Mouse (Mus musculus) thymus, adult 2 months (tissue): ENCODE measurements at regions not wholly inside any gene's neighbourhood (a gene's known extent, or its start where the extent isn't known, plus 50 kb on each side); places are given as distances from the start of the nearest gene placed in this dataset.
"Not testable (repeated sequence)": the region's sequence is repeated elsewhere in the genome, so short reads cannot be mapped to it uniquely, and the experiment has no call there.

Experiments
- DNase-seq: peaks from one replicate; pipeline ENCODE4 v3.0.0; 2021
- H3K27ac ChIP-seq: fragments of 200-500 bp; 2 replicates; pipeline ENCODE4 v1.5.1; 2012; ENCODE audit warnings: low read length, control low read depth; ENCODE audit not compliant: control insufficient read depth, insufficient read depth
- H3K27me3 ChIP-seq: fragments of 200-500 bp; 2 replicates; pipeline ENCODE4 v1.6.1; 2012; ENCODE audit warnings: mild to moderate bottlenecking, low read length, moderate library complexity, mixed read lengths; ENCODE audit not compliant: control insufficient read depth, insufficient read depth
- H3K36me3 ChIP-seq: fragments of 200-500 bp; 2 replicates; pipeline ENCODE4 v1.6.1; 2012; ENCODE audit warnings: mild to moderate bottlenecking, low read length, moderate library complexity; ENCODE audit not compliant: control insufficient read depth, insufficient read depth
- H3K4me1 ChIP-seq: fragments of 200-500 bp; replicated peaks from 2 replicates; pipeline ENCODE4 v1.6.1; 2012; ENCODE audit warnings: low read length; ENCODE audit not compliant: control insufficient read depth, insufficient read depth
- H3K4me3 ChIP-seq: fragments of 200-500 bp; 2 replicates; pipeline ENCODE4 v1.5.1; 2012; ENCODE audit warnings: mild to moderate bottlenecking, low read length, control low read depth, moderate library complexity; ENCODE audit not compliant: control insufficient read depth, insufficient read depth
- CTCF ChIP-seq: fragments of 200-500 bp; IDR thresholded peaks from 2 replicates; pipeline ENCODE4 v1.5.1; 2012; ENCODE audit warnings: mild to moderate bottlenecking, control low read depth, low read length, moderate library complexity, borderline replicate concordance; ENCODE audit not compliant: control insufficient read depth, poor library complexity, insufficient read depth; ENCODE audit errors: extremely low read depth
- POLR2A ChIP-seq: fragments of 200-500 bp; IDR thresholded peaks from 2 replicates; pipeline ENCODE4 v1.6.1; 2012; ENCODE audit warnings: mild to moderate bottlenecking, low read length, control low read depth, moderate library complexity; ENCODE audit not compliant: control insufficient read depth, poor library complexity, insufficient read depth; ENCODE audit errors: extremely low read depth
- WGBS: fragments of 180-500 bp; shearing (Covaris S2); methylation state at CpG from one replicate; pipeline ENCODE4 v1.1.7; 2018; 5-methylcytosine and 5-hydroxymethylcytosine counted together

DNA sequence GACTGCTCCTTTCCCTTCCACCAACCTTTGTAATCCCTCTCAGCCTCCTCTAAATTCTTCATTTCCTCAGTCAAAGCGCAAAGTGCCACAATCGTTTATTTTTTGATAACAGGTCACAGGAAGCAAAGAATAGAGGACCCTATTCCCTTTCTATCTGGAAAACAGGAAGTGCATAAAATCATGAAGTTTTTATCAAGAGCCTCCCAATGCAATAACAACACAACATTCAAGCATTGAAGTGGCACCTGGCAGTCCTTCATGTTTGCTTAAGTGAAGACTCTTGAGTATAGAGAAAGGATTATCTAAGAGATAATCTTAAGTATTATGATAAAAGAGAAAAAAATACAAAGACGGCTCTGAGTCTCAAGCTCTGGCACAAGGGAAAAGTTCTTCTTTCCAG, 111.9 kb downstream of the Ibtk start:
- no peaks in the 10 kb centered on the region for H3K4me1 ChIP-seq
- no peaks in the 10 kb centered on the region for H3K27me3 ChIP-seq
- WGBS, result 70% methylated on average over 3 of the region's 3 CpGs
- TF ChIP-seq POLR2A (no peak), CTCF (no peak)
- no peak overlapping the region for H3K4me3 ChIP-seq
- no peak overlapping the region for H3K27ac ChIP-seq
- no peaks in the 10 kb centered on the region for H3K36me3 ChIP-seq
- no peak for DNase-seq

DNA sequence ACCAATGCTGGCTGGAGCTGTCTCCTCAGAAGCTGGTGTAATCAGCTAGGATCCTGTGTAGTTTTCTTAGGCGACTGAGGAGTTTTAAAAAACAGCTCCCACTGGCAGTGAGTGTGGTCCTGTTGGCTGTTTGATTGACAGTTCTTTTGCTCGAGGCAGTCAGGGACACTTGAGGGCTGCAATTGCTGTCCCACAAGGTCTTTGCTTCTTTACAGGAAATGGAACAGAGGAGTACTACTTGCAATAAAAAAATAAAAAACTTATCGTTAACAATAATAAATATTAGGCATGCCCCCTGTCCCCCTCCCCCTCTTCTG, 113.0 kb downstream of the Ibtk start:
- Histone ChIP-seq H3K27ac (no peak overlapping the region), H3K4me3 (no peak overlapping the region), H3K36me3 (no peaks in the 10 kb centered on the region), H3K27me3 (no peaks in the 10 kb centered on the region), H3K4me1 (no peaks in the 10 kb centered on the region)
- 62% methylated on average over 3 of the region's 3 CpGs for WGBS
- no peak for TF ChIP-seq CTCF
- TF ChIP-seq POLR2A, result no peak
- no peak for DNase-seq

DNA sequence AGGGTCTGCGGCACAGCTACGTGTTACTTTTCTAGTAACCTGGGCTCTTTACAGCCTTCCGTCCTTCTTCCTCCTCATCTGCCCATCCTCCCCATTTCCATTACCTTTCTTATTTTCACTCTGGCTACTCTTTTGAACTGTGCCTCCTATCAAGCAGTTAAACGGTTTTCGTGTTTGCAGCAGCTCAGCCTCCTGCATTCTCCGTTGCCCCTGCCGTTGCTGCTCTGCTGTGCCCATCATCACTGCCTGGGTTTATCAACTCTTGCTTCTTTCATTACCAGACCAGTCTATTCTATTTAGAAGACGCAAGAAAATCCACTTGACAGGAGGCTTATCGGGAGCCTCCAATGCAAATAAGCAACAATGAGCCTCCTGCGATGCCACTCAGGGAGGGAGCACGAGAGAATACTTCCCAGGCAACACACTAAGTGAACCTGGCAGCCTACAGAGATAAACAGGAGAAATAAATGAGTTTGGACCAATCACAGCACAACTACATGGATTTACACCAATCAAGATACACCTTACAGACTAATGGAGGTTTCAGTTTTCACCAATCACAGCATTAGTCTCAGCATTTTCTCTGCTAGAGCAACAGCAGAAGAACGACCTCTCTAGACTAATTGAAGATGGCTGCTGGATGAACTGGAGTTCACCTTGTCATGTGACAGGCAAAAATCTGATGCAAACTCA, 113.5 kb downstream of the Ibtk start:
- Histone ChIP-seq H3K36me3 (no peaks in the 10 kb centered on the region), H3K4me1 (no peaks in the 10 kb centered on the region), H3K27ac (no peak overlapping the region), H3K4me3 (no peak overlapping the region), H3K27me3 (no peaks in the 10 kb centered on the region)
- no peak for DNase-seq
- WGBS, result 95% methylated on average over 12 of the region's 12 CpGs
- no peak for TF ChIP-seq CTCF
- TF ChIP-seq POLR2A, result no peak

DNA sequence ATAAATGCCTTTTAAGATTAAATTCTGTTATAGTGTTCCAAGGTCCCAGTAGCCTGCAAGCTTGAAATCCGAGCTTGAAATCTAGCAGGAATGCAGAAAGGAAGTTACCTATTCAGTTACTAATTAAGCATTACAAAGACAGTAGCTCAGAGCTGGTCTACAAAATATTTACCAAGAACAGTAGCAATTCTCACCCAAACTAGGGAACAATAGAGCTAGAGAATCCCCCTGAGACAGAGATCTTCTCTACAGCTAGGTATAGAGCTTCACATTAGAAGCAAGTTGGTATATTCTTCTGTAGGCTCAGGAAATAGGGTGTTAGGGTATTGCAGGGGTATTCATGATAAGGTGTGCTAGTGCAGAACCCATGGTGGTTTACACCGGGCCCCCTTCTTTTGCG, 114.3 kb downstream of the Ibtk start:
- not testable (repeated sequence) for H3K4me3 ChIP-seq, DNase-seq, H3K27me3 ChIP-seq, H3K4me1 ChIP-seq, H3K36me3 ChIP-seq, H3K27ac ChIP-seq
- 90% methylated on average over 3 of the region's 3 CpGs for WGBS

DNA sequence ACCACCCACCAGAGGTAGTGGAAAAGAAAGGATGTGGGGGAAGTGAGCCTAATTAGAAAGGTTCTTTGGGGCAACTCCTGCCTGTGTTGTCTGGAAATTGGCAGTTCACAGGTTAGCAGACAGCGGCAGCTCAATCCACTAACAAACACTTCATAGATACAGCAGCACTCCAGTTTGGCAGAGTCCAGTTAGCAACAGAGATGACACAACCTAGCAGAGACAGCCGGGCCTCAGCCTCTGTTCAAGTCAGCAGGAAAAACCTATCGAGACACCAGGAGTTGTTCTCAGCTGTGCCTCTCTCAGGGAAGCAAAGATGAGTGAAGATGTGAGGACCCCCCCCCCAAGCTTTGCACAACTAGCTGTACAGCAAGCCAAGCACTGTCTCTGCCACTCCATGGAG, 131.2 kb downstream of the Ibtk start:
- no peaks in the 10 kb centered on the region for H3K36me3 ChIP-seq
- H3K4me1 ChIP-seq, result no peaks in the 10 kb centered on the region
- no peaks in the 10 kb centered on the region for H3K27me3 ChIP-seq
- no peak for DNase-seq
- no peak overlapping the region for H3K27ac ChIP-seq
- H3K4me3 ChIP-seq, result no peak overlapping the region
- TF ChIP-seq POLR2A, result no peak
- no peak for TF ChIP-seq CTCF
- WGBS, result 92% methylated on average over 3 of the region's 3 CpGs

DNA sequence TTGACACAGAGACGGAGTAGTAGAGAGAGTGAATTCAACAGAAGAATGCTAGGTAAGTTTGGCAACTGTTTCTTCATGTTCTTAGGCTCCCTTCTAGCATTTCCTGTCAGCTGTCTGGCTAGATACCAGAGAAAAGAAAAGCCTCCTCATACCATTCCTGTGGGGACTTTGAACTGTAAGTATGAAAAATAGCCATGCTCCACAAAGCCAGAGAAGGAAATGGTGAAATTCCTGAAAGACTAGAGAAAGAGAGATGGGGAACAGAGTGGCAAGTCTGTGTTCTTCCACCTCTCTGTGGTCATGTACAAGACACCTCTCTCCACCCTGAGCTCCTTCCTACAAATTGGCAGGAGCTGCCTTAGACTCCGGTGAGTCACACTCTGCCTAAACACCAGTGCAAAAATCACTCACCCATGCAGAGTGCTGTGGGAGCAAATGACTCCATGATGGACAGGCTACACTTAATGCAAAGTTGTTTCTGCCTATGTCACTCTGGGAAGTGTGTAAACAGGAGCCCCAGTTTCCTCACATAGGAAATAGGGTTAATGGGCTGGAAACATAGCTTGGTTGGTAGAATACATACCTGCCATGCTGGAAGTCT, 131.9 kb downstream of the Ibtk start:
- H3K4me1 ChIP-seq, result no peaks in the 10 kb centered on the region
- H3K4me3 ChIP-seq, result no peak overlapping the region
- no peaks in the 10 kb centered on the region for H3K36me3 ChIP-seq
- 77% methylated on average over 2 of the region's 2 CpGs for WGBS
- H3K27me3 ChIP-seq, result no peaks in the 10 kb centered on the region
- no peak overlapping the region for H3K27ac ChIP-seq
- no peak for TF ChIP-seq POLR2A
- no peak for TF ChIP-seq CTCF
- DNase-seq, result no peak

DNA sequence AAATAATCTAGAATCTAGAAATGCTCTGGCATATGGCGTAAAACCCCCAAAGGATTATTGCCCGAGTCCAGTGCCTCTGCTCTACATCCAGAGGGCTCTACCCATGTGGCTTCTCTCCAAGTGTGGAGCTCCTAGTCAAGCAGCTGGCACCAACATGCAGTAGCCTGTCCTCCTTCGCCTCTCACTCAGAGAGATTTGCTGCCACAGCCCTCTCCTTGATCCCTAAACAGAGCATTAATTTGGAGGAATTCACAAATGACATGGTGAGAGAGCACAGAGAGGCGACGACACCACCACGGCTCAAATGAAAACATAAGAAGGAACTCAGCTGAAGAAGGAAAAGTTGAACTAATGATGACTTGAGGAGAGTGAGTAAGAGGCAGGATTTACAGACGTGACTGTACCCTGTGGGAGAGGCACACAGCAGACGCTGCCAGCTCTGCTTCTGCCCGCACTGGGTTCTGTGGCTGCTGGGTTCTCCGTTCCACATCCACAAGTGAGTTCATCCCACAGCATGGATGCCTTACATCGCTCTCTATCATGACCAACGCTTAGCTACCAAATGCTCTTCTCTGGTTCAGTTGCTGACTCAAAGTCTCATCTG, 132.8 kb downstream of the Ibtk start:
- WGBS, result 91% methylated on average over 12 of the region's 12 CpGs
- no peak overlapping the region for H3K27ac ChIP-seq
- no peaks in the 10 kb centered on the region for H3K4me1 ChIP-seq
- H3K4me3 ChIP-seq, result no peak overlapping the region
- TF ChIP-seq CTCF, result no peak
- no peak for TF ChIP-seq POLR2A
- no peak for DNase-seq
- no peaks in the 10 kb centered on the region for H3K27me3 ChIP-seq
- H3K36me3 ChIP-seq, result no peaks in the 10 kb centered on the region
